Mouse (Mus musculus): ENCODE measurements around the gene Rab2b.
A peak's percentile ranks its signal among the peaks of the same experiment; 100 is the strongest.

The Rab2b gene

GRCm38 (mm10) chr14:52277210-52277609, 2.1 kb downstream of the Rab2b start:
- no peak for DNase-seq (ENCODE audit: low spot score in 2 of 2)

DNA sequence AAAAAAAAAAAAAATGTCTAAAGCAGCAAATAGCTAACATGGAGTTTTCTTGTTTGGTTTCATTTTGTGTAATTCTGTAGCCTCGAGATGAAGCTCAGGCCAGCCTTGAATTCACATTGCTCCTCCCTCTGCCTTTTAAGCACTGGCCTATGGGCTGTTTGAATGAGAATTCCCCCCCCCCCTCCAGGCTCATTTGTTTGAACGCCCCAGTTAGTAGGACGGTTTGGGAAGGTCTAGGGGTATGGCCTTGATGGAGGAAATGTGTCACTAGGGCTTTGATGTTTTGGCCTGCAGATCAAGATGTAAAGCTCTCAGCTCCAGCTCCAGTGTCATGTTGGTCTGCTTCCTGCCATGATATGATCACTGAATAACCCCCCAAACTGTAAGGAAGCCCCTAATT, 6.6 kb downstream of the Rab2b start:
- no peak for DNase-seq (ENCODE audit: low spot score in 2 of 2)

- DNase-seq (ENCODE audit: low spot score in 2 of 2) = peak; percentile 94 to 98
Observed at GRCm38 (mm10) chr14:52257484-52258213, 21.7 kb downstream of the Rab2b start, which contains the start of gene Chd8. Gene Chd8, minus strand, starts transcription at chr14:52257780.

GRCm38 (mm10) chr14:52256311-52257175, 22.8 kb downstream of the Rab2b start:
- DNase-seq (ENCODE audit: low spot score in 2 of 2) = no peak

GRCm38 (mm10) chr14:52246129-52246528, 33.2 kb downstream of the Rab2b start:
- DNase-seq (ENCODE audit: low spot score in 2 of 2) = no peak

DNA sequence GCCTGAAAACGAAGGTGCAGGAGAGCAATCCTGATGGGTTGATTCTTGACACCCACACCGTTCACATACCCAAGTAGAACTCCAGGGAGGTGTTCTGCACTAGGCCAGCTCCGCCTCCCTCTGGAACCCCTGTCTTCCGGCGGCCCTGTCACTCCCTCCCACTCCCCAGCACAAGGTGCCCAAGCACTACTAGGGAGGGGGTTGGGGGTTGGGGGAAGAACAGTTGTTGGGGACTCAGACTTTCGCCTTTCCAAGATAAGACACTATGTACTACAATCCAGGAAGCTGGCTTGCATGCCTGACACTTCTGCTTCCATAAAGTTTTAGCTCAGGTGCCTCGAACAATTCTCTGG, 34.7 kb downstream of the Rab2b start:
- DNase-seq (ENCODE audit: low spot score in 2 of 2) = no peak

DNA sequence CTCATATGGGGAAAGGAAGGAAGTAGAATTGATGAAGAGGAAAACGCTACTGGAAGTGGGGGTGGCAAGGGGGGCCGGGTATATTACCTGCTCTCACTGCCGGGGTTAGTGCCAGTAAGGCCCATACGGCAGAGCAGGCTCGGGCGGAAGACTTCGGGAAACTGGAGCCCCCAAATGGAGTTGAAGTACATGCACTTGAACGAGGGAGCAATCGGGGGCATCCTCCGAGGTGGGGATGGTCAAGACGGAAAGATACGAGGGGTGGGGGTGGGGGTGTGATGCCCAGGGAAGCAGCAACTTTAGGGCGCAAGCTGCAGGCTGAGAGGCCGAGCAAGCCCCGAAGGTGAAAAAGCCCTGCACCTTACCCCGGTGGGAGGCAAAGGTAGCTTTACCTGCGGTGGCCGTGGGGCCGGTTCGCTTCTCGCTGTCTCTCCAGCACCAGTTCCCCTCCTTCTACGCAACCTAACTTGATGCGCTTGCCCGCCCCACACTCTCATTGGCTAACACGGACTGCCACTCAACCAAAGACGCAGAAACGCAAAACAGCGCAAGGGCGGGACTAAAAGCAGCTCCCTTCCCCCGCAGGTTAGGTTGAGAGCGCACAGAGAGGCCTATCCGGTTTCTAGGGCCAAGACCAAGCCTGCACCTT, 35.2 kb downstream of the Rab2b start:
- peak; percentile 99 to 100 for DNase-seq (ENCODE audit: low spot score in 2 of 2)

GRCm38 (mm10) chr14:52236216-52236615, 43.1 kb downstream of the Rab2b start:
- DNase-seq (ENCODE audit: low spot score in 2 of 2) = no peak

- DNase-seq (ENCODE audit: low spot score in 2 of 2) = no peak
Observed at GRCm38 (mm10) chr14:52235165-52235564, 44.2 kb downstream of the Rab2b start.

GRCm38 (mm10) chr14:52232249-52232648, 47.1 kb downstream of the Rab2b start:
- no peak for DNase-seq (ENCODE audit: low spot score in 2 of 2)

DNA sequence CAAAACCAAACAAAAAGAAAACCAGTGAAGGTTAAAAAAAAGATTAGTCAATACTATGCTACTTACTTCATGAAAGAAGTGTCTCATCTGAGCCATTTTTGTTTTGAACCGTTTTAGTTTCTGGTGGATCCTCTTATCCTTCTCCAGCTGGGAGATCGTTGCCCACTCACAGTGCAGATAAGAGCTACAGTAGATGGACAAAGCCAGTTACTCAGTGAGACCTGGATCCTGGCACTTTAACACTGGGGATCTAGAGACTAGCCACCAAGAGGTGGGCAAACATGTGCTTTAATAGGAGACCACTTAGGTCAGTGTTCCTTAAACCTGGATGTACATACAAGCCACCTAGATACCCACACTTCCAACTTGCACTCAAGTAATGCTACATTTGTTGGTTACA, 53.4 kb downstream of the Rab2b start:
- DNase-seq (ENCODE audit: low spot score in 2 of 2) = no peak

DNA sequence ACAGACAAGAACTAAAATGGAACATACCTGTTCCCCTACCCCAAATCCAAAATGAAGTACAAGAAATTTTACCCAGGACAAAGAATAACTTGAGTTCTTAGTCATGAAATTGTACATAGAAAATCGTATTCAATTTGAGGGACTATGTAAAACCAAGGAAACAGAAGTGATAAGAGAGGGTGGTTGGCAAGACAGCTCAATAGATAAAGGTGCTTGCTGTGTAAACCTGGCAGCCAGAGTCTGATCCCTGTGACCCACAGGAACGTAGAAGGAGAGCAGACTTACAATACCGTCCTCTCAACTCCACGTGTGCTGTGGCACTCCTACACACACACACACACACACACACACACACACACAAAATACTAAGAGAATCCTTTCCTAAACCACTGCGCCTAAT, 62.1 kb downstream of the Rab2b start:
- no peak for DNase-seq (ENCODE audit: low spot score in 2 of 2)
